Mouse (Mus musculus) hindbrain, embryonic 16.5 days (tissue): ENCODE measurements around the gene Btbd16. TPM values are rescaled to one million over a fixed set of nuclear protein-coding genes. Genes with fewer than 3 reads are reported as not detected.

Experiments
- ATAC-seq: fragments of 200-750 bp; cut with Nextera tagmentation; 2 replicates; pipeline ENCODE4 v1.8.0; 2017; ENCODE audit warnings: moderate TSS enrichment, moderate library complexity
- H3K27ac ChIP-seq: fragments of 300-500 bp; sonication (generic); 2 replicates; pipeline ENCODE4 v1.5.1; 2014; ENCODE audit warnings: low read depth, mild to moderate bottlenecking, control low read depth, low read length, moderate library complexity
- H3K27me3 ChIP-seq: fragments of 300-500 bp; sonication (generic); replicated peaks from 2 replicates; pipeline ENCODE4 v1.6.1; 2014; ENCODE audit warnings: low read length; ENCODE audit not compliant: control insufficient read depth, insufficient read depth
- H3K36me3 ChIP-seq: fragments of 300-500 bp; sonication (generic); 2 replicates; pipeline ENCODE4 v1.6.1; 2014; ENCODE audit warnings: mild to moderate bottlenecking, low read length, moderate library complexity, mixed read lengths; ENCODE audit not compliant: control insufficient read depth, insufficient read depth
- H3K4me1 ChIP-seq: fragments of 300-500 bp; sonication (generic); 2 replicates; pipeline ENCODE4 v1.6.1; 2014; ENCODE audit warnings: low read depth, low read length; ENCODE audit not compliant: control insufficient read depth, insufficient read depth
- H3K4me2 ChIP-seq: fragments of 300-500 bp; sonication (generic); 2 replicates; pipeline ENCODE4 v1.6.1; 2014; ENCODE audit warnings: mild to moderate bottlenecking, low read length, control low read depth, moderate library complexity
- H3K4me3 ChIP-seq: fragments of 300-500 bp; sonication (generic); 2 replicates; pipeline ENCODE4 v1.5.1; 2014; ENCODE audit warnings: mild to moderate bottlenecking, low read length, control low read depth, moderate library complexity
- H3K9ac ChIP-seq: fragments of 300-500 bp; sonication (generic); 2 replicates; pipeline ENCODE4 v1.6.1; 2014; ENCODE audit warnings: low read depth, mild to moderate bottlenecking, control low read depth, low read length, moderate library complexity
- H3K9me3 ChIP-seq: fragments of 300-500 bp; sonication (generic); 2 replicates; pipeline ENCODE4 v1.6.1; 2014; ENCODE audit warnings: mild to moderate bottlenecking, low read length, moderate library complexity; ENCODE audit not compliant: control insufficient read depth
- WGBS: fragments of 180-500 bp; shearing (Covaris S2); extraction: QIAGEN DNeasy Blood & Tissue Kit; methylation state at CpG from one replicate; pipeline ENCODE4 v1.1.7; 2014; 5-methylcytosine and 5-hydroxymethylcytosine counted together
- polyA plus RNA-seq: library from polyadenylated mRNA; unstranded; fragments of >200 nt; fragmentation: Nextera tagmentation; extraction: Ambion mirVana; gene quantifications from 2 replicates; pipeline ENCODE4 v1.2.1, GENCODE M21; 2015

Gene Btbd16
- polyA plus RNA-seq, 1 experiment from 2014 or later, result not detected

DNA sequence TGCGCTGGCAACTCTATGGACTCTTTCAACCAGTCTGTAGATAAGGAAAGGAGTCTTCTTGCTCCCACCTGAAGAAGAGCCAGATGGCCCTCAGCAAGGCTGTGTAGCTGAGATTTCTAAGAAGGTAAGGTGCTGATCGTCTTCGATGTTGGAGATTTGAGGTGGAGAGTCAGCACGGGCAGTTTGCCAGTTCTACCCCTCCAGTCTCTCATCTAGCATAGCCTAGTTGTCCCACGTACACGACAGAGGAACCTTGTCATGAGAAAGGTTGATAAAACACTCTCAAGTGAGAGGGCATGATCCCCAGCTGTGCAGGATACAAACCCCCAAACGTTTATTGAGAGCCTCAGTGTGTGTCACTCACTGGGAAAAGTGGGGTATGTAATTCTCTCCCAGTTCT lies 90.8 kb downstream of the Btbd16 start:
- no peaks in the 10 kb centered on the region for H3K36me3 ChIP-seq
- no peaks in the 10 kb centered on the region; the same call in 1 of the 2 replicates for H3K27me3 ChIP-seq
- no peak overlapping the region for H3K4me3 ChIP-seq
- no peaks in the 10 kb centered on the region for H3K9me3 ChIP-seq
- 77% methylated on average over 7 of the region's 7 CpGs for WGBS
- no peak overlapping the region for H3K4me2 ChIP-seq
- H3K4me1 ChIP-seq, result peaks cover 12% of the 10 kb centered on the region
- no peak for ATAC-seq
- no peak overlapping the region for H3K27ac ChIP-seq
- no peak overlapping the region for H3K9ac ChIP-seq

DNA sequence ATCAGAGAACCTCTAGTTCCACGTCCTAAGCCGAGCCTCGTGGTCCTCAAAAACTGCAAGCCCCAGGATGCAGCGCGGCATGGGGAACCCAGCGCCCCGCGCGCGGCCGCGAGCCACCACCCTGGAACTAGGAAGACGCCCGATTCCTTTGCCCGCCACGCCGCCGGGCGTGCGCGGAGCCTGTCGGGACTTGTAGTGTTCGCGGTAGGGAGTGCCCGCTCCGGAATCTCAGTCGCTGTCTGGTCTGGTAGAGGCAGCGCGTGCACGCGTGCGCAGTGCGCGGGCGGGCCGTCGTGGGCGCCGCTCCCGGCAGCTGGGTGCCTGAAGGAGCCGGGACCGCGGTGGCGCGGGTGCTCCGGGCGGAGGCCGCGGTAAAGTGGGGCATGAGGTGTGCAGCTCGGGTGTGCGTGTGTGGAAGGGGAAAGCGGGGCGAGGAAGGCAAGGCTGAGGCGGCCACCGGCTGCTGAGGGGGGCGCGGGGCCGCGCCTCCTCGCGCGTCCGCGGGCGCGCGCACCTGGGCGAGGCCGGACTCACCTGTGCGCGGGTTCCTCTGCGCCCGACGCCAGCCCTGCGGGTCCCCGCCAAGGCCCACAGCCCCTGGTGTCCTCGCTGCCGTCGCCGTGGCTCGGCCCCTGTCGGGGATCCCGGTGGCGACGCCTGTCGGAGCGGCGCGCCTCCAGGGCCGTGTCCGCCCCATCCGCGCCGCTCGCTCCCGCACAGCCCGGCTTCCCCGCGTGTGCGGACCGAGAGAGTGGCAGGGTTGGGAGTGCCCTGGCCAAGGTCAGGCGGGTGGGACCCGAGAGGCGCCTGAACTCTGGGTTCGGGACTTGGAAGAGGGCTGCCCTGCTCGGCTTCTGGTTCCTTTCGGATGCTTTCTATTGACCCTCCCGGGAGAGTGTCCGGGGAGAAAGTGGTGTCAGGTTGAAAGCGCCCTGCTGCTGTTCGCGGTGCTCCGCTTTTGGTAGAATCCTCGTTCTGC lies 92.0 kb downstream of the Btbd16 start, which contains the start of gene Plekha1:
Gene Plekha1 (plus strand): TSS at position 144 of the 979 bp plus-strand sequence.
- no peaks in the 10 kb centered on the region for H3K9me3 ChIP-seq
- ATAC-seq, result peak; percentile 99
- peak within 1 kb of the TSS; percentile 66 for H3K4me2 ChIP-seq
- H3K4me3 ChIP-seq, result peak within 1 kb of the TSS; percentile 82
- WGBS, result under 1% methylated on average over 93 of the region's 114 CpGs
- peaks cover 7% of the 10 kb centered on the region for H3K4me1 ChIP-seq
- H3K27me3 ChIP-seq, result no peaks in the 10 kb centered on the region; the same call in 1 of the 2 replicates
- H3K36me3 ChIP-seq, result no peaks in the 10 kb centered on the region
- peak within 1 kb of the TSS; percentile 94 for H3K27ac ChIP-seq
- peak within 1 kb of the TSS; percentile 92 for H3K9ac ChIP-seq

DNA sequence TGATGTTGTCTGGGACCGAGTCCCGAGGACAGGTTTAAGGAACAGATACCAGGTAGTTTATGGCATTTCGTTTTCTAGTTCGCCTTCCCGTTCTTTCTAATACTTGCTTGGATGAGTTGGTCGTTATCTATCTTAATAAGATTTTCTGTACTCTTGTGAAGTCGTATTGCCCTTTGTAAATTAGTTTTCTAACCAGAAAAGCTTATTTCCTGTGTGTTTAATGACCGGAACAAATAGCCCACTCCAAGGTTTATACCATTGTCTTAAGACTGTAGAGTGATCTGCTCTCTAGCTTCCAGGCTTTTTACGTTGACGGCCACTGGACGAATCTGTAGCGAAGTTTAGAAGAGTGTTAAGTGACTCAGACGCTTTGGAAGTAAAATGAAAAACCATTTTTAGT lies 92.8 kb downstream of the Btbd16 start:
- Histone ChIP-seq H3K36me3 (no peaks in the 10 kb centered on the region), H3K27me3 (no peaks in the 10 kb centered on the region; the same call in 1 of the 2 replicates), H3K9me3 (no peaks in the 10 kb centered on the region), H3K4me1 (peaks cover 5% of the 10 kb centered on the region), H3K4me3 (peak overlapping the region; percentile 82), H3K9ac (peak overlapping the region; percentile 92), H3K4me2 (peak overlapping the region; percentile 66), H3K27ac (peak overlapping the region; percentile 94)
- 2% methylated on average over 13 of the region's 13 CpGs for WGBS
- ATAC-seq, result no peak

DNA sequence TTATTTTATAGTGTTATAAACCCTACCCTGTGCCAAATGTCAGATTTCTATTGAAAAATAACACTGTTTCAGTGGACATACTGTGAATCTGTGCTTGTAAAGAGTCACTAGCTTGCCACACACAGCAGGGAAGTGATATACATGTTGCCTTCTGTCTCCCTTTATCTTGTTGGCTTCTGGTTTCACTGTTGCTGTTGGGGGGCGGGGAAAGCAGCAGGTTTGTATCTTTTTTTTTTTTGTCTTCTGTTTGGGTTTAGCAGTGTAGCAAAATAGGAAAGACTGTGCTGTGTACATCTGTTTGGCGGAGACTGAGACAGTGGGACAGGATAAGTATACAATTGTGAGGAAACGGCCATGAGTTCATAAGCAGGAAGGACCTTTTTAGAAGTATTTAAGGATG lies 93.4 kb downstream of the Btbd16 start:
- Histone ChIP-seq H3K4me1 (peaks cover 5% of the 10 kb centered on the region), H3K9me3 (no peaks in the 10 kb centered on the region), H3K9ac (no peak overlapping the region), H3K27me3 (no peaks in the 10 kb centered on the region; the same call in 1 of the 2 replicates), H3K36me3 (no peaks in the 10 kb centered on the region), H3K4me2 (peak overlapping the region; percentile 49), H3K27ac (no peak overlapping the region), H3K4me3 (peak overlapping the region; percentile 4; the same call in 1 of the 2 replicates)
- WGBS, result 62% methylated on average over 3 of the region's 3 CpGs
- no peak for ATAC-seq

Other genes with a start within 250 kb of the Btbd16 start
- gene Nsmce4a, start 201.0 kb upstream of the Btbd16 start, polyA plus RNA-seq, result 72.9 and 75.7 TPM in 2 replicates
- gene Tacc2, start 196.6 kb upstream of the Btbd16 start, polyA plus RNA-seq, result 49.7 and 57.8 TPM in 2 replicates
- 59.0 and 60.4 TPM in 2 replicates for gene Plekha1, start 91.7 kb downstream of the Btbd16 start, polyA plus RNA-seq
- gene Htra1, start 162.0 kb downstream of the Btbd16 start, polyA plus RNA-seq, result 23.1 and 25.9 TPM in 2 replicates